Mouse (Mus musculus): ENCODE measurements around the gene Chrna3.
A peak's percentile ranks its signal among the peaks of the same experiment; 100 is the strongest.

Gene Chrna3

DNA sequence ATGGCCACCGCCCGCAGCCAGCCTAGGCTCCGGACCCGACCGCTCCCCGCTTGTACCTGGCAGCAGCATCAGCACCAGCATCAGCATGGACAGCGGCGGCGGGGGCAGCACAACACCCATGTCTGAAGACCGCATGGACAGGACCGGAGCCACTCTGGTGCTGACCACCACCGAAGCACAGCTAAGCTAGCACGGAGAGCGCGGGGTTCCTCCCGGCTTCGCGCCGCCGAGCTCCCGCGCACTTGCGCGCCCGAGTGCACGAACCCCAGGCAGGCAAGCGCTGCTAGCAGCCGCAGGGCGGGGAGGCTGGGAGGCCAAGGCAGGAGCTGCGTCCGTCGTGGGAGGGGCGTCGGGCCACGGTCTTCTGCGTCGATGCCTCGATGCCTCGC lies at the start of gene Chrna3:
Gene Chrna3, minus strand, starts transcription at position 288 of the 389 bp plus-strand sequence.
- peak; percentile 21 to 35 for DNase-seq

DNA sequence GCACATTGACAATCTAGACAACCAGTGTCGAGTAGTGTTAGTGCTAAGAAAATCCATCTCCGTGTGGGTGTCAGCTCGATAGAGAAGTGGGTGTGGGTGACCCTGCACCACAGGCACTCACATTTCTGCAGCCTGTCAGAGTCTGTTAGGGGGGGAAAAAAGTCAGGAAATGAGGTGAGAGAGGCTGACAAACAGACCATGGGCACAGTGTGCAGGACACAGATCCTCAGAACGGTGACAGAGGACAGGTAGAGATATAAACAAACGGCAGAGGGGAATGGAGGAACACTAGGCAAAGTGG lies 41.6 kb upstream of the Chrna3 start:
- no peak for DNase-seq

DNA sequence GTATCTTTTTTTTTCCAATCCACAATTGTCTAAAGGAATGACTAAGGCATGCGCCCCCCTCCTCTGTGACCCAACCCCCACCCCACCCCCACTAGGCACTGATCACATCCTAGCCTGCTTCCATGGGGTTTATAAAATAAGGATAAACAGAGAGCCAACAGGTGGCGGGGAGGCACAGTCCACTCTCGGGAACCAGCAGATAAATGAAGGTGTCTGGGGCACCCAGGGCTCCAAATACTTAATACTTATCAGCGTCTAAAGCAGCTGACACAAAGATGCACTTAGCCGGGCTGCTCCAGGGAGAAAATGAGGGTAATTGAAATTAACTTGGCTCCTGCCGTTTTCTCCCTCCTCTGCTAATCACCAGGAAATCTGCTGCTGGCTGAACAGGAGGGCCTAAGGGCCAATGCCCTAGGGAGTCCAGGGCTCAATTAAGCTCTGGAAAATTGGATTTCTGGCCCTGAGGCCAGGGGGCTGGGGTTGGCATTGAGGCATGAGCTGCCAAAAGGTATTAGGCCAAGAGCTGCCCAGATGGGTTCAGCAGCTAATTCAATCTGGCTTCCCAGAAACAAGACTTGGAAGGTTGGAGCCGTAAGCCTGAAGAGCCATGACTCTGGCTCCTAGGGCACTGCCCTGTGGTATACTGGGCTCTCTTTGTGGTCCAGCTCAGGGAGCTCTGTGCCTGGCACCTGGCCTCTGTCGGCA lies 41.0 kb upstream of the Chrna3 start:
- DNase-seq, result peak; percentile 40 to 52

DNA sequence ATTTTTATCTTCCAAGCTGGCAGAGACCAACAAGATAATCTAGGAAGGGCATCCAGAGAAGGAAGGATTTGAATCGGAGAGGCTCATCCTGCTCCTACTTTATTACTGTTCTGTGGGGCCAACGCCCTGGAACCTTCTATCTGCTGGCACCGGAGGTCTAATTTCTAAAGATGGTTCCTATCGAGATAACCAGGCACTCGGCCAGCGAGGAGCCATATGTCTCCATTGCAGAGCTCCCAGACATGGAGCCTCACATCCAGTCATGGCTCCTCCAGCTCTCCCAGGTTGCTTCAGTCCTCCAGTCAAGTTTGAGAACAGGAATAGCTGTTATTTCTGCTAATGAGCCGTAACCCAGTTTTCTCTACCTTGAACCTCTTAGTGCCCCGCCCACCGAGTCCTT lies 38.9 kb upstream of the Chrna3 start:
- DNase-seq, result peak; percentile 79 to 82

DNA sequence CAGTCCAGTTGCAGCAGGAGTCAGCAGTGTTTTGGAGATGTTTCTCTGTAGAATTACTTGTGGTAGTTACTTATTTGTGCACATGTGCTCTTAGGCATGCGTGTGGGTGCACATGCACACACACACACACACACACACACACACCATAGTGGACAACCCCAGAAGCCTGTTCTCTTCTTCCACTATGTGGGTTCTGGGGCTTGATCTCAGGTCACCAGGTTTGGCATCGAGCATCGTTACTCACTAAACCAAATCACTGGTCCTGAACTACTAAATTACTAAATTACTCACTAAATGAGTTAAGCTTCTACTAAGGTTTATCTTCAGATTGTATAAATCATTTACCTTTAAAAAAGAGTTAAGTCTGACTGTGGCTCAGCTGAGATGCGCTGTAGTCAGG lies 31.7 kb upstream of the Chrna3 start:
- DNase-seq, result no peak

DNA sequence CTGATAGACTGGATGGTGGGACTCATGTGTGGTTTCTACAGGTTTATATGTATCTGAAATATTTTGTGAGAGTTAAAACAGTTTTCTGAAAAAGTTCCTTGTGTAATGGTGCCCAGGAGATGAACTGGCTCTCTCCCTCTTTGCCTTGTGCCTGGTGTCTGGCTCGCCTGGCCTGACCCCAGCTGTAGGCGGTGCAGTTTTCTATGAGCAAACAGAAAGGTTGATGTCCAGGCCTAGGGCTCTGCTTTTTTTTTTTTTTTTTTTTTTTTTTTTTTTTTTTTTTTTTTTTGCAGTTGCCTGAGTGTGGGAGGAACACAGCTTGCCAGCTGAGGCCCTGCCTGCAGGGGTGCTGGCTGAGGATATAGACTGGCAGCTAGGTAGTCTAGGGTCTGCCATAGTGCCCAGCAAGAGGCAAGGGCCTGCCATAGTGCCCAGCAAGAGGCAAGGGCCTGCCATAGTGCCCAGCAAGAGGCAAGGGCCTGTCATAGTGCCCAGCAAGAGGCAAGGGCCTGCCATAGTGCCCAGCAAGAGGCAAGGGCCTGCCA lies 29.1 kb upstream of the Chrna3 start:
- no peak for DNase-seq

DNA sequence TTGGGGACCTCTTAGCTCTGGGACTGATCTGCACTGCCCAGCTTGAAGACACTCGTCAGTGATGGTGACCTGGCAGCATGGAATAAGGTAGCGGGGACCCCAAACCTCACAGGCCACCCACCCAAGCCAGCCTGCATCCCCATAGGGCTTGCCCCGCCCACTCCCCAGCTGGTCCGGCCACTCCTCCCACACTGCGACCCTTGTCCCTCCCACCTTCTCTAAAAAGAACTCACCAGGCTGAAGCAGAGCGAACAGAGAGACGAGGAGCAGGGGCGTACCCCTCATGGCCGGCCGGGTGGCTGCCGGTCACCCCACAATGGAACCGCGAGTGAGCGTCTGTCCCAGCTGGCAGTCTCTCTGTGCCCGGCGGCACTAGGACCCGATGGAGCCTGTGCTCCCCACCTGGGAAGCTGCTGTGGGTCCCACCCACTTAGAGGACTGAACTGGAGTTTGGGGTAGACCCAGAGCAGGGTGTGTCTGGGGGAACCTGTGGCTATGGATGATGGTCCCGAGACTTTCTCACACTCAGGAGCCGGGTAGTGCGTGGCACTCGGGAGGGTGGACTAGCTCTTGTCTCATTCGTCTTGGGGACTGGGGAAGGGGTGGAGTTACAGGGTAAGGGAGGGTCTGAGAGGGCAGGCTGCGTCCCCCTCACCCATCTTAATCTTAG lies 22.0 kb upstream of the Chrna3 start, which contains the start of gene Chrnb4:
Gene Chrnb4, minus strand, starts transcription at position 569 of the 670 bp plus-strand sequence.
- peak; percentile 18 to 29 for DNase-seq

DNA sequence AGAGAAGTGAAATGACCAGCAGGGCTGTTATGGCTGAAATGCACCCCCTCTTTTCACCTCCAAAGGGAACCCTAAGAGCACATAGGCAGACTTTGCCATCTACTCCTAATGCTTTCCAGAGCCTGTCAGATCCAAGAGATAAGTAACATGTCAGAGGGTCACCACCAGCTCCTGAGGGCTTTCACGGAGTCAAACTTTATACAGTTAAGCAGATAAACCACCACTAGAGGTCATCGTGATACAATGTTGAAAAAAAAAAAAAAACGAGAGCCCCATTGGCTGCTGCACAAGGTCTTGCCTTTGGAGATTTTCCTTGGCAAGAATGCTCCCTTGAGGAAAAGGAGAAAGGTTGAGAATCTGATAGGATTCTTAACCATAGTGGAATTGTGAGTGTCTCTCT lies 20.4 kb upstream of the Chrna3 start:
- no peak for DNase-seq

DNA sequence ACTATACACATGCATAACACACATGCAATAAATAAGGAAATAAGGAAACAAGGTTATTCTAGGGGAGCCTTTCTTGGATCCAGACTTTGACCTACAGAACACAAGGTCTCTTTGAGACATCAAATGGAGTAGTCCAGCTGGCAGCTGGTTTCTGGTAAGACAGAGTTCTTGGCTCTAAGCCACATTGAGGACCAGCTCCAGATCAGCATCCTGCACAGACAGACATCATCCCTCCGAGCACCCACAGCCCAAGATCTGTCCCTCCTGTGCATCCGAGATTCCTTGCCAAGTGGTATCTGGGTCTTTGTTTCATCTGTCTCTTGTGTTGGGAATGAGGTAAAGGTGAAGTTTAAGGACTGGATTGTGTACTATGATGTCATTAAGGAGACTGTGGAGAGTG lies 18.6 kb upstream of the Chrna3 start:
- DNase-seq, result no peak

DNA sequence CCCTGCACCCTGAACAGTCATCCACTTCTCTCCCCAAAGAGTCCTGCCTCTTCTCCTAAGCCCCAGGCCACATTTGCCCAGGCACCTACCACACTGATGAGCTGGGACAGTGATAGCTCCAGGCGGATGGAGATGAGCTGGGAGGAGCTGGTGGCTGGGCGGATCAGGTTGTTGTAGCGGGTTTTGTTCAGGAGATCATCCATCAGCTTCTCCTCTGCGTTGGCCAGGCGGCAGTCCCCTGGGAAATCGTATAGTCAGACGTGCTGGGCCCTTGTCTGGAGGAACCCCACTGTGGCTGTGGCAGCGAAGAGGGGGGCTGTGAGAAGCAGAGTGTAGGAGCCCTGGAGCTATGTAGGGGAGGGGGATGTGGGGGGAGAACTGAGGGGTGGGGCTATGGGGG lies 17.3 kb upstream of the Chrna3 start:
- DNase-seq, result no peak

DNA sequence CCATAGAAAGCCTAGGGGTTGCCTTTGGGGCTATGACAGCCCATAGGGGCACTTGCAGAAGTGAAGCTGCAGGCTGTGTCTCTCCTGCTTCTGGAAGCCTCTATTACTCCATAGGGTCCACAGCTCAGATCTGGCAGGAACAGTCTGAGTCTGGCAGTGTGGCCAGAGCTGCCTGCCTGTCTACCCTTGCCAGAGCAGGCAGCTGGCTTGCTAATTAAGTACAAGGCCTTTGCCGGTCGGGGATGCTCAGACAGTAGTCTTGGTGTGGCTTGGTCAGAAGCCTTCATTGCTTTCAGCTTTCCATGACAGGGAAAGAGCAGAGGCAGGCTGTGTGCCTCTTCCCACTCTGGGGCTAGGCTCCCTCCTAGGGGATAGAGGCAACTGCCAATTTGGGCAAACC lies 15.0 kb upstream of the Chrna3 start:
- DNase-seq, result no peak

DNA sequence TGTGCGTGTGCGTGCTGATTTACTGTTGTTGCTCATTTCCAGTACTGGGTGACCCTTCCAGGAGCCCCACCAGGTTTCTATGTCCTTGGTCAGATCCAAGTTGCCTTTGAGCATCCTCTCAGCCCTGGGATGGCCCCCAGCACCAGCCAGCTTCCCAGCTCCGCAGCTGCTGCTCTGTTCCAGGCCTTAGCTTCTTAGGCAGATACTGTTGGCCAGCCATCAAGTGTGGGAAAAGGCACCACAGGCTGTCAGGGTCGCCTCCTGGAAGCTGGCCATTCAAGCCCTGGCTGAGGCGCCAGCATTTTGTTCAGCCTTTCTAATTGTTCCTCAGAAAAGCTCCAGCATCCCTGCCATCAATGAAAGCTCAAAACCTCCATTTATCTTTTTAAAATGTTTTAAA lies 13.6 kb upstream of the Chrna3 start:
- DNase-seq, result no peak

DNA sequence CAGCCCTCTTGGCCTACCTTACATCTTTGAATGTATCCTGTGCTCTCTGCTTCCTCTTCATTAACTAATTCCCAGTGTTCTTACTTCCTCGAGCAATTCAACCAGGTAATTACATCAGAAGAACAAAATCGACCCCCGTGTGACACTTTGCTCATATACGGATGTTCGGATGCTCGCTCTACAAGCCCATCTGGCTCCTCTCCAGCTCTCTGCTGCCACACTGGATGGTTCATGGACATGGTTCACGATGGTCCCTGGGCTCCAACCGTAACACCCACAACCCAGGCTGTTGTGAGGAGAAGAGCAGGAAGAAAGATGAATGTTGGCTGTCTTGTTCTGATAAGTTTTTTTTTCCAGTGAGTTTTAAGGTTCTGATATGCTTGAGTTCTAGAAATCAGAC lies 12.6 kb upstream of the Chrna3 start:
- no peak for DNase-seq

DNA sequence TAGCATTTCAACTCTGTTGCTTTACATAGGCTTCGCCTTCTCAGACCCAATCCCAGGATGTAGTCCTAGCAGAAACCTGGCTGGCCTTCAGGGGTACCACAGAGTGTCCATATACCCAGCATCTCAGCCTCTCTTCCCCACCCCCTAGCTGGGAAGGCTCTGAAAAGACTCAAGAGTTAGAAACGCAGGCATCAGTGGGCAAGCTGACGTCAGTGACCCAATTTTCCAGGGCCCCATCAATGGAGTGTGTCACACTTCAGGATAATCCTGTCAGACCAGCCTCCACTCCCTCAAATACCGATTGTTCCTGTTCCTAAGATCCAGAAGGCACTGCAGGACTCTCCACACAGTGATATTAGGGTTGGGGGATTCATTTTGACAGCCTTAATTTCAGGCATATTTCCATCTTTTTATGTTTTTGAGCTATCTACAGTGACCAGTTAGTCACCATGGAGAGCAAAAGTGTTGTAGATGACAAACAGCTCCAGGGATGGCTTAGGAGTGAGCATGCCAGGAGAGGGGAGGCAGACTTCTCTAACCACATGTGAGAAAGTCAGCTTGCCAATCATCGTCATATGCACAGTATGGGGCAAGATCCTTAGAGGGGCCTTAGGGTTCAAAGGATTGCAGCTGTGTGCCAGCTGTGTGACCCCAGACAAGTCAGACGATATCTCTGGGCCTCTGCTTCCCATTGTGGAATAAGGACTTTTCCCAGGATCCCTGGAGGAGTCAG lies 5.2 kb upstream of the Chrna3 start:
- DNase-seq, result no peak

DNA sequence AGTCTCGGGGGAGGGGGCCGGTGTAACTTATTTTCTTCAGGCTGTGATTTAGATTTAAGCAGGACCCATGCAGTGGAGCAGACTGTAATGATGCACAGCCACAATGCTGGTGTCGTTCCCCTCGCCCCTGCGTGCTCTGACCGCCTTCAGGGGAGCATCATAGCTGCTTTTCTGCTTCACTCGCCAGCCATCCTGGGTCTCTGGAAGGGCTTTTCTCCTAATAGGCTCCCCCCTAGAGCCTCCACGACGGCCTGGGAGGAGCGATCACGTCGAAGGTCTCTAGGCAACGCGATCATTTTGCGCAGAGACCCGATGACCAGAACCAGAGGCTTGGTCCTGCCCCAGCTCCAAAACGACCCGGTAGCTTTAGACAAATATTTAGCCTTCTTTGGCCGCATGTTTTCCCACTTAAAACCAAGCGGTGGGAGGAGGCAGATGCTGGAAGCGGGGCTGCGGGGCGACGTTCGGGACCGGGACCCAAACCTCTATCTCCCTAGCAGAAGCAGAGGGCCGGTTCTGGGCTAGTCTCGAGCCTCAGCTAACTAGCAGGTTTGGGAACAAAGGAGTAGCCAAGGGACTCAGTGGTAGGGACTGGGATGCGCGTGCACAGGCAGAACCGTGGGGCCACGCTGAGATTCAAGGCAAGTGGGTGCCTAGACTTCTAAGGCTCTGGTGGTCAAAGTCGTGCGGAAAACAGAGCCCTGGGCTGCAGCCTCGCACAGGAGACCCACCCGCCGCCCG lies 658 bp downstream of the Chrna3 start:
- no peak for DNase-seq

DNA sequence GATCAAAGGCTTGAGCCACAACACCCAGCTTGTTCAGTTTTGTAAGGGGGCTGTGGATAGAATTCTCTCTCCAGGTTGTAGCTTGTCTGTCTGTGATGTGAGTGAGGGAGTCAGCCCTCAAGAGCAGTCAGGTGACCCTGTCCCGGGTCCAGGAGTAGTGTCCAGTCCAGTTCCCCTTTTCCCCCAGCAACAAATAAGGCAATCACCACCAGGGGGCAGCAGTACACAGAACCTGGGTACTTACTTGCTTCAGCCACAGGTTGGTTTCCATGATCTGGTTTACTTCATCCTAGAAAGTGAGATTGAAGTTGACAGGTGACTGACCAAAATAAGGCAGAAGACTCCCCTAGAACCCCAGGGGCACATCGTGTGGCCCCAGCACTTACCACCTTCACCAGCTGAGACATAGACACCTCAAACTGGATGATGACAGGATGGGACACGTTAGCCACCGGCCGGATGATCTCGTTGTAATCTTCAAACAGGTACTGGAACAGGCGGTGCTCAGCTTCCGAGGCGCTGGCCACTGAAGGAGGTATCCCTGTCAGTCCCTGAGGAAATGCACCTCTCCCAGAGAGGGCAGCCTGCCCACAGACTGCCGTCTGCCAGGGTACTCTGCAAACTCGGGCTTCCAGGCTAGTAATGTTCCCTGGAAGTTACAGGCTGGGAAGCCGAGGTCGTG lies 2.3 kb downstream of the Chrna3 start:
- DNase-seq, result peak; percentile 85 to 89

DNA sequence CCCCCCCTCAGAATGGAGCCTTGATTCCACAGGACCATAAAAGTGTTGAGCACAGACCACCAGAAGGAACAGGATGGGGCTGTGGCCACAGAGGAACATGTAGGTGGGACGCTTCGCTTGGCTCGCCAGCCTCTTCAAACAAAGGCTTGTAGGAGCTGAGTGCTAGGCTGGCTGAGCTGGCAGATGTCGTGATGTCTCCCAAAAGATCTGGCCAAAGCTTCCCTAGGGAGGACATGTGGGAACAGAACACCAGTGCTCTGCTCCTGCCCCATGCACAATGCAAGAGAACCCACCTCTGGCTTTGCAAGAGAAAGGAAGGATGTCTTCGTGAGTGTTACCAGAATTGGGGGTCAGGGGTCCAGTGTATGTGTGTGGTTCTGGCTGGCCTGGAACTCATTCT lies 3.0 kb downstream of the Chrna3 start:
- no peak for DNase-seq

DNA sequence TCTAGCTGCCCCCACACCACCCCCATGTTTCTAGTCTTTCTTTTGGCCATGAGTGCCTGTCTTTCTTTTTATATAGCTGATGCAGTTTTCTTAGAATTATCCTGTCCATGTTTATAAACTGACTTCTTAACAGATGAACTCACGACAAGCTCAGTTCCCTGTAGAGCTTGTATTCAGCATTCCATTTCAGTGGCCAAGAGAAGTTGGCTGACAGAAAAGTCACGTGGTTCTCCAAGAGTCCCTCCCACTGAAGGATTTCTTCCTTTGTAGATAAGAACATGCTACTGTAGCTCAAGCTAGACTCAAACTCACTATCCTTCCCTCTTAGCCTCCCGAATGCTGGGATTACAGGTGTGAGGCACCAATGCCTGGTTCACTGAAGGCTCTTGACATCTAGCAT lies 9.4 kb downstream of the Chrna3 start:
- DNase-seq, result no peak

DNA sequence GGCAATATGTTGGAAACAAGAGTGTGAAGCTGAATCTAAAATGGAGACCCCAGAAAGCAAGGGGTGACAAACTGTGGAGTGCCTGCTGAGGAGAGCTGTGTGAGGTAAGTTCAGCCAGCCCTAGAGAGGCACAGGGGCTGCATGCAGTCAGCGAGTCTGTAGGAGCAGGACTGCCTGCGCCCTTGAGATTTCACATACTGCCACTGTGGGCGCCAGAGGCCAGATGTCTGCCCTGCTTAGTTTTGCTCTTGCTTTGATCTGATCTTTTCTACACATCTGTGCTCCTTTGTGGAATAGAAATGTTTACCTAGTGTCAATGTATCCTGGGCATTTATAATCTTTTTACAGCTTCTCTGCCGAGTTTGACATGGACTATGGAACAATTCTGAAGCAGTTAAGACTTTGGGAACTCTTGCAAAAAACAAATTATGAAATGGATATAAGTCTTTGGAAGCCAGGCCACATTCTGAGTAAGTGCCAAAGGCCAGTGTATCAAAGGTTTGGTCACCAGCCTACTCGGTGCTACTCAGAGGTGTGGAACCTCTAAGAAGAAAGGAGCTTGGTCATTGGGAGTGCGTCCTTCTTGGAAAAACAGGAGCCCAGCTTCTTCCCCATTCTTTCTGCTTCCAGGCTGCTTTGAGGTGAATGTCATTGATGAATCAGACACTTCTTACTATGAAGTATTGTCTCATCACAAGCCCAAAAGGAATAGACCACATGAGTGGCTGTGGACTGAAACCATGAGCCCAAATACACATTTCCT lies 15.6 kb downstream of the Chrna3 start:
- DNase-seq, result no peak

DNA sequence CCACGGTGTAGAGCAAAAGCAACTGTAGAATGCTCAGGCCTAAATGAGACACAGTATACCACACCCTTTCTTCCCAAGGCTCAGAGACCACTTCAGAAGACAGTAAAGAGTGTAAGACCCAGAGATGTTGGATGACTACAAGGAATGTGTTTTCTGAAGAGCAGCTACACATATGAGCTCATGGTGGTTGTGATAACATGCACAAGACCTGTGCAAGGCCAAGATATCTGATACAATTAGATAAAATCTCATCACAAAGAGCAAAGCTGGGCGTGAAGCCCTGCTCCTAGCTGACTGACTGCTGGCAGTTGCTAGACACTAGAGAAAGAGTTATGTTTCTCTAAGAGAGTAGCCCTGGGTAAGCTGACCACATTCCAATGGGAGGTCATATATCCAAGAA lies 16.7 kb downstream of the Chrna3 start:
- DNase-seq, result no peak

DNA sequence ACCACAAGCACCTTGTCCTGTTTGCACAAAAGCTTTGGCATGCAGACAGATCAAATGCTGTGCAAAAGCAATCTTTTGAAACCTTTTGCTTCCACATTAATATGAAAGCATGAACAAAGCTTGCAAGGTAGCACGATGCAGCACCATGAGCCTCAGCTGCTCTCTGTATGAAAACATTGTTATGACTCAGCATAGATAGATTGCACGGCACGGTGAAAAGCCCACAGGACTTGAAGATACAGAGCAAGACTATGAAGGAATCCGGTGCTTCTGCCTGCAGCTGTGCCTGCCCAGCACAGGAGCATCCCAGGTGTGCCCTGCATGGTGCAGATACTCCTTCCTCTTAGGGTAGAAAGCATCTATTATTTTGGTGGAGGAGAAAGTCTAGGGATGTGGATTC lies 22.8 kb downstream of the Chrna3 start:
- DNase-seq, result no peak

DNA sequence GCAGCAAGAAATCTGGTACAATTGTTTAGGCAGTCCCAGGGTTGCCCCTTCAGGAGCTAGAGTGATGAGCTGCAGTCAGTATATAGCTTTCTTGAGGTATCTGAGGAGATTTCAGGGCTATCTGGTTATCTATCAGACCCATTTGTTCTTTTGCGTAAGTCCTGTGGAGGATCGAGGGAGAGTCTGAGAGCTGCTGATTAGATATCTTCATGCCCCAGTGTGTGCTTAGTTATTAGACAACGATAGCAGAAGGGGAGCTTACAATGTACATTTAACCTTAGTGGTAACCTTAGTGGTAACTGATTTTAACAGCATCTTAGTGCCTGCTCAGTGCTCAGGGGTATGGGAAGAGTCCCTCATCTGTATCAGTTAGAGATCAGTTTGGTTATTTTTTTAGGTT lies 30.7 kb downstream of the Chrna3 start:
- no peak for DNase-seq

Data from cerebellum, adult 18-20 months (tissue).